Mouse (Mus musculus) G1E (cell line): Measurements from ENCODE around the gene Wars.

Experiments
- CTCF ChIP-seq: IDR thresholded peaks from 2 replicates; pipeline ENCODE4 v1.5.1; 2012; ENCODE audit warnings: low read depth, low read length, inconsistent platforms, mixed read lengths
- GATA1 ChIP-seq: IDR thresholded peaks from 2 replicates; pipeline ENCODE4 v1.6.1; 2012; ENCODE audit warnings: borderline replicate concordance, low read length, inconsistent platforms, mixed read lengths

GRCm38 (mm10) chr12:108820461-108820860, 73.5 kb downstream of the Wars start:
- TF ChIP-seq CTCF (no peak), GATA1 (no peak)
